Mouse (Mus musculus) embryo, embryonic 10.5 days (tissue): ENCODE results near the gene Mbl1.

Source experiments
- DNase-seq: peaks from one replicate; pipeline ENCODE4 v3.0.0-alpha.2; 2015; ENCODE audit warnings: low spot score

The Mbl1 gene

GRCm38 (mm10) chr14:41151220-41151898 lies at the start of gene Mbl1:
Gene Mbl1 (plus strand): TSS chr14:41151458.
- DNase-seq = no peak

- no peak for DNase-seq
Measured at GRCm38 (mm10) chr14:41102269-41102668, 49.0 kb upstream of the Mbl1 start.

DNA sequence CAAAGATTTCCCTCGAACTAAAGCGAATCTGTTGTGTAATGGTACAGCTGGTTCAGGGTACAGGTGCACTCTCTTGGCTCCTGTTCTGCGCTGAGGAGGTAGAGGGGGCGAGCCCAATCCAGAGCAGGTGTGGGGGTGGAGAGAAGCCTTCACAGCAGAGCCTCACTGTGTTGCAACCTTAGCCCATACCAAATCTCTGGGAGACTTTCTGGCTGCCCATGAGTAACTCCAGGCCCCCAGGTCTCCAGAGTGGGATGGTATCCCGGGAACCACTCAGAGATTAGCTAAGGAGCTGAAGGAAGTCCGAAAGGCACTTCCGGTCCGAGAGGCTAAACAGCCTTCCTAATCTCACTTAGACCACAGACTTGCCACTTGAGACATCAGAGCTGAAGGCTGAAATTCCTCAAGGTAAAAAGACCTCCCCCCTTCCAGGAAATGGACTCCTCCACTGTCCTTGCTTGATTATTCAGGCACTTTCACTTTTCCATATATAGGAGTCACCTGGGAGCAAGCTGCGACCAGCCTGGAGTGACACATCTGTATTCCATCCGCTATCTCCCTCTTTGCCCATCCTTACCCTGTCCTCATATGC lies 46.3 kb upstream of the Mbl1 start, which contains the start of gene Mat1a:
TSS of gene Mat1a (plus strand) at position 183 of the 592 bp plus-strand sequence.
- no peak for DNase-seq

GRCm38 (mm10) chr14:41111031-41111668 lies 40.1 kb upstream of the Mbl1 start:
- no peak for DNase-seq

DNA sequence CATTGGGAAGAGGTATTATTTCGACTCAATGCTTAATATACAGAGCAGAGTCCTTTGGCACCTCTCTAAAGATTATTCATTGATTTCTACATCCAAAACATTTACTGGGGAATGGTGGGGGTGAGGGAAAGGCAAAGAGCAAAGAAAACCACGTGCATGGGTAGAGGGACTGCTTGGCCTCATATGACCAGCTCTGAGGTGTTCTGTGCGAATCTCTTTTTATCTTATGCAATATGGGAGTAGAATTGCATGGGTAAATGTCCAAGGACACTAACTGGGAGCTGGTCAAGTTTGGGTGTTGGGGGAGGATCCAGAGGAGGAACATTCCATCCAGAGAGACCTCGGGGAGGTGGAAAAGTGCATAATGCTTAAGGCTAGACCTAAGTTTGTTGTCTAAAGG lies 38.3 kb upstream of the Mbl1 start:
- no peak for DNase-seq

- no peak for DNase-seq
Measured at GRCm38 (mm10) chr14:41116271-41116670, 35.0 kb upstream of the Mbl1 start.

- DNase-seq = no peak
Measured at GRCm38 (mm10) chr14:41124683-41125082, 26.6 kb upstream of the Mbl1 start.

- DNase-seq = peak; percentile 65
Measured at GRCm38 (mm10) chr14:41127997-41128396, 23.3 kb upstream of the Mbl1 start.

DNA sequence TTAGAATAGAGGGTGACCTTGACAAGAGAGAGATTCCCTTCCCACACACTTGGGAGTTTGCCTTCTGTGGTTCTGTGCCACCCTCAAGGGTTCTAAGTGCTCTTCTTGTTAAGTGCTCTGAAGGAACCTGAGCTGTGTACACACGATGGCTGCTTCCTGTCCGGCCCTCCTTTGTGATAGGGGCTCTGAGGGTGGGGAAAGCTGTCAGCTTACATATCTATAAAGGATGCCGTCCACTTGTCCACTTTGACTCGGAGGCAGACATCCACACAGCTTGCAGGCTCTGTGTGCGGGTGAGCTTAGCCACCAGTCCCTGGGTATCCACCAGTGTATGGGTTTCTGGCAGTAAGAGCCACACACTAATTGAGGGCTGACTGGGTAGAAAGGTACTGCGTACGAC lies 19.7 kb upstream of the Mbl1 start, which contains the start of gene Sftpa1:
TSS of gene Sftpa1 (plus strand) at position 243 of the 400 bp plus-strand sequence.
- no peak for DNase-seq

DNA sequence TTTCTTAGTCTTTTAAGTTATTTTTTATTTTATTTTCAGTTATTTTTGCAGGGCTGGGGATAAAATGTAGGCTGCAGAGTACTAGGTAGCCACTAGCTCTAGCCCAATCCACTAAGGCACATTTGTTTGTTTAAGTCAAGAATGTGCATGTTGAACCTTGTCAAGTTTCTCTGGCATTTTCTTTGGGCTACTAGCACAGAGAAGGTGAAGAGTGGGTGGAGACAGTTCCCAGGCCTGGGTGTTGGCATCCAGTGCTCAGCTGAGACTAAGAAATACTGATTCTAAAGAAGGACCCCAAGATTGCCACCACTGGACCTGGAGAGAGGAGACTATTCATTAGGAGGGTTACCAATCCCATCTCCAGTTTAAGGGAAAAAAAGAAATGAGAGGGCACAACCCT lies 14.3 kb upstream of the Mbl1 start:
- DNase-seq = no peak

DNA sequence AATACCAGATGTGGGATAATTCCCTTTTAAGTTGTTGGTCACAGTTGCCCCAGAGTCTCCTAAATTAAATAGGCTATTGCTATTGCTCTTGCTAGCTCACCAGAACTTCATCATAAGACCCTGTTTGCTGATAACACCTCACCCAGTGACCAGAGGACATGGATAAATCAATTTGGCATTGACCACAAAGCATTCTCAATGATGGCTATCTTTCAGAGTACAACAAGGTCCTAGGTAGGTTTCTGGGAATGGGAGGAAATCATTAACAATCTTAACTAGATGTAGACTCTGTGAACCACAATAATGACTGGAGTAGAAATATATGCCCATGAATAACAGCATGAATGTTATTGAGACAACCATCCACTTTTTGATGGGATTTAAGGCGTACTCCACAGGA lies 10.6 kb upstream of the Mbl1 start:
- DNase-seq = no peak

GRCm38 (mm10) chr14:41146035-41146434 lies 5.2 kb upstream of the Mbl1 start:
- no peak for DNase-seq

- DNase-seq = no peak
Measured at GRCm38 (mm10) chr14:41146922-41147321, 4.3 kb upstream of the Mbl1 start.

DNA sequence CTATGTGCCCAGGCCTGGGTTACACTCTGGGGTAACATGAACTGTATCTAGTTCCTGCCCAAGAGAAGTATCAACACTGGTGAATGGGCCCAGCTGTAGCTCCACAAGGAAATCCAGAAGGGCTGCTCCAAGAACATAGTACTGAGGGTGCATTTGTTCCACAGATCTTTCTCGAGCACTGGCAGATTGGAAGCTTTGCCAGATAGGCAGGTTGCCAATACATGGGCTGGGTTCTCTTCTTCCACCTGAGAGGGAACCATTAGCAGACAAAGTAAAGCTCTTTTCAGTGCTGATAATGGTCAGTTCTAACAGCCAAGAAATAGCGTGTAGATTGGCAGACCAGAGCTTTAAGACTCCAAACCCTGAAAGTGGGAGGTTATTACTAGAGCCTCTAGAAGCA lies 3.9 kb upstream of the Mbl1 start:
- DNase-seq = no peak

DNA sequence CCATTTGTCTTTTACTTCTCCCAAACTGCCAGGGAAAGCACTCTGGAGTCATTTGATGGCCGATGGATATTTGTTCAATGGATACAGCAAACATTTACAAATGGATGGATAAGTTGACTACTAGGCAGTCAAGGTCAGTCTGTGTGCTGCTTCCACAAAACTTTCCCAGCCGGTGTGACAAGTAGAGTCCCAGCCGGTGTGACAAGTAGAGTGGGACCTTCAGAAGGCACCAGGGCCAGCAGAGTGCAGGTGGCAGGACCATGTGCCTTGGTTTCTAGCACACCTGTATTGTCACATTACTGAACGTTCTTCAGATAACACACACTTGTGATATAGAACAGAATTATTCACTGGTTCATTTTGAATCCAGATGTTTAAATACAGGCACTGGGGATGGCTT lies 8.8 kb downstream of the Mbl1 start:
- DNase-seq = no peak

GRCm38 (mm10) chr14:41160743-41161142 lies 9.5 kb downstream of the Mbl1 start:
- DNase-seq = peak; percentile 28

- peak; percentile 56 for DNase-seq
Measured at GRCm38 (mm10) chr14:41162663-41163062, 11.4 kb downstream of the Mbl1 start.

GRCm38 (mm10) chr14:41167278-41167677 lies 16.0 kb downstream of the Mbl1 start:
- DNase-seq = no peak

DNA sequence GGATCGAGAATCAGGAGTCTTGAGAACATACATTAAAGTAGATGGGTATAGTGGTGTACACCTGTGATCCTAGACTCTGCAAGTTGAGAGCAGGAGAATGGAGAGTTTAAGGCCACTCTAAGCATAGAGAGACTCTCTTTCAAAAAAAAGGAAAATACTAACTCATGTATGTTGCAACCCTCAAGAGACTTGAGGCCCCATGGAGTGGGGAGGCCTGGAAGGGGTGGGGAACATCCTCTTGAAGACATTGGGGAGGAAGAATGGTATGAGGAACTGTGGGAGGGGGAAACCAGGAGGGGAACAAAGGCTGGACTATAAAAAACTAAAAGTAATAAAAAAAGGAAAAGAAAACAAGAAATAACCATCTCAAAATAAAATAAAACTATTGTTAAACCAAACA lies 17.3 kb downstream of the Mbl1 start:
- no peak for DNase-seq

- no peak for DNase-seq
Measured at GRCm38 (mm10) chr14:41170514-41170913, 19.3 kb downstream of the Mbl1 start.

DNA sequence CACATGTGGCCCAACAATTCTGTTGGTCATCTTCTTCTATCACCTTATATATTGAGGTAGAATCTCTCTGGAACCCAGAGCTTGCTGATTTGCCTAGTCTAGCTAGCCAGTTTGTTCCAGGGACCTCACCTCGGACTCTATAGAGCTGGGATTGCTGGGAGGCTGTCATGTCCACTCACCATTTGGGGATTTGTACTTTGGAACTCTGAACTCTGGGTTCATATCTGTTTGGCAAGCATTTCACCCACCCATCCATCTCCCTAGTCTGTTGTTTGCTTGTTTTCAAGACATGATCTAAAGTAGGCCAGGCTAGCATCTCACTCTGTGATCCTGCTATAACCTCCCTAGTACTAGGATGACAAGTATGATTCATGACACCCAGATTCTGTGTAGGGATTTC lies 23.5 kb downstream of the Mbl1 start:
- DNase-seq = no peak

GRCm38 (mm10) chr14:41185059-41185821 lies 34.0 kb downstream of the Mbl1 start, which contains the start of gene Sftpd:
Gene Sftpd (minus strand): TSS chr14:41185149.
- DNase-seq = no peak

DNA sequence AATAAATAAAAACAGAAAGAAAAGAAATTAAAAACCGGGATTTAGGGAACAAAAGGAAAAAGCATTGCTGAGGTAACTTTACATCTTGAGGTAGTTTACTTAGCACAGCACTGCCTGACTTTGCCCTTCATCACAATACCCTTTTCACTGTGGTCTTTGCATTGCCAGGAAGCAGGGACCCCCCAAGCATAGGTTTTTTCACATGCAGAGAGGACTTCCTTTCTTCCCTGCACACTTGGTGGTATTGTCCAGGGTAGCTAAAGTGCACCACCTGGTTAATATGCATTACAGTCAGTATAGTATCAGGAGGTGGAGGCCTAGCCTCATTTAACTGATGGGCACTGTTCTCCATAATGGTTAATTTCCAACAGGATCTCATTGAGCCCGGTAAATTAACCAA lies 38.2 kb downstream of the Mbl1 start:
- DNase-seq = no peak
